Mouse (Mus musculus) embryonic facial prominence, embryonic 15.5 days (tissue): ENCODE results near the gene Bhlhe23. TPM values are rescaled to one million over a fixed set of nuclear protein-coding genes. Genes with fewer than 3 reads are reported as not detected.
A peak's percentile ranks its signal among the peaks of the same experiment; 100 is the strongest.

Experiments used
- ATAC-seq: fragments of 200-750 bp; cut with Nextera tagmentation; 2 replicates; pipeline ENCODE4 v1.8.0; 2017; ENCODE audit warnings: low read depth, moderate TSS enrichment; ENCODE audit not compliant: insufficient number of reproducible peaks, low FRiP score, low TSS enrichment
- H3K27ac ChIP-seq: fragments of 300-500 bp; sonication (generic); replicated peaks from 2 replicates; pipeline ENCODE4 v1.5.1; 2015; ENCODE audit warnings: mild to moderate bottlenecking, inconsistent platforms
- H3K27me3 ChIP-seq: fragments of 300-500 bp; sonication (generic); 2 replicates; pipeline ENCODE4 v1.6.1; 2015; ENCODE audit warnings: inconsistent platforms
- H3K36me3 ChIP-seq: fragments of 300-500 bp; sonication (generic); 2 replicates; pipeline ENCODE4 v1.6.1; 2015; ENCODE audit warnings: mild to moderate bottlenecking, inconsistent platforms
- H3K4me1 ChIP-seq: fragments of 300-500 bp; sonication (generic); 2 replicates; pipeline ENCODE4 v1.6.1; 2015; ENCODE audit warnings: inconsistent platforms
- H3K4me2 ChIP-seq: fragments of 300-500 bp; sonication (generic); replicated peaks from 2 replicates; pipeline ENCODE4 v1.6.1; 2015; ENCODE audit warnings: mild to moderate bottlenecking, inconsistent platforms
- H3K4me3 ChIP-seq: fragments of 300-500 bp; sonication (generic); replicated peaks from 2 replicates; pipeline ENCODE4 v1.5.1; 2015; ENCODE audit warnings: mild to moderate bottlenecking, inconsistent platforms
- H3K9ac ChIP-seq: fragments of 300-500 bp; sonication (generic); 2 replicates; pipeline ENCODE4 v1.6.1; 2015; ENCODE audit warnings: inconsistent platforms
- H3K9me3 ChIP-seq: fragments of 300-500 bp; sonication (generic); replicated peaks from 2 replicates; pipeline ENCODE4 v1.6.1; 2016; ENCODE audit warnings: inconsistent platforms
- WGBS: fragments of 180-500 bp; shearing (Covaris S2); methylation state at CpG from one replicate; pipeline ENCODE4 v1.1.7; 2015; 5-methylcytosine and 5-hydroxymethylcytosine counted together
- polyA plus RNA-seq: library from polyadenylated mRNA; unstranded; fragments of >200 nt; fragmentation: Nextera tagmentation; extraction: Ambion mirVana; gene quantifications from 2 replicates; pipeline ENCODE4 v1.2.1, GENCODE M21; 2015

The Bhlhe23 gene
- polyA plus RNA-seq, 1 experiment from 2014 or later, result not detected

GRCm38 (mm10) chr2:180775223-180775622 lies 1.5 kb downstream of the Bhlhe23 start:
- WGBS, result 4% methylated on average over 12 of the region's 12 CpGs
- ATAC-seq, result no peak
- Histone ChIP-seq H3K27me3 (peaks cover 93% of the 10 kb centered on the region), H3K36me3 (no peaks in the 10 kb centered on the region), H3K9me3 (no peaks in the 10 kb centered on the region), H3K4me2 (no peak overlapping the region), H3K4me3 (no peak overlapping the region), H3K9ac (no peak overlapping the region), H3K4me1 (peaks cover 14% of the 10 kb centered on the region), H3K27ac (no peak overlapping the region)

GRCm38 (mm10) chr2:180765713-180766112 lies 11.0 kb downstream of the Bhlhe23 start:
- Histone ChIP-seq H3K9me3 (no peaks in the 10 kb centered on the region), H3K36me3 (no peaks in the 10 kb centered on the region), H3K4me3 (no peak overlapping the region), H3K27ac (no peak overlapping the region), H3K4me2 (no peak overlapping the region), H3K9ac (no peak overlapping the region), H3K4me1 (no peaks in the 10 kb centered on the region), H3K27me3 (peaks cover 11% of the 10 kb centered on the region; the same call in 1 of the 2 replicates)
- no peak for ATAC-seq
- WGBS, result 55% methylated on average over 7 of the region's 7 CpGs

GRCm38 (mm10) chr2:180764986-180765385 lies 11.7 kb downstream of the Bhlhe23 start:
- 0 out of 2 replicates have a peak, but pooled peaks cover 4% of the 10 kb centered on the region for H3K27me3 ChIP-seq
- H3K36me3 ChIP-seq, result no peaks in the 10 kb centered on the region
- no peak overlapping the region for H3K4me2 ChIP-seq
- no peak overlapping the region for H3K4me3 ChIP-seq
- no peak for ATAC-seq
- no peak overlapping the region for H3K9ac ChIP-seq
- WGBS, result 66% methylated on average over 11 of the region's 11 CpGs
- no peak overlapping the region for H3K27ac ChIP-seq
- H3K4me1 ChIP-seq, result no peaks in the 10 kb centered on the region
- H3K9me3 ChIP-seq, result no peaks in the 10 kb centered on the region

- H3K27me3 ChIP-seq, result peaks cover 11% of the 10 kb centered on the region; the same call in 1 of the 2 replicates
- WGBS, result 44% methylated on average over 15 of the region's 15 CpGs
- H3K9me3 ChIP-seq, result no peaks in the 10 kb centered on the region
- H3K9ac ChIP-seq, result no peak overlapping the region
- no peak overlapping the region for H3K4me2 ChIP-seq
- H3K27ac ChIP-seq, result no peak overlapping the region
- no peaks in the 10 kb centered on the region for H3K4me1 ChIP-seq
- no peak overlapping the region for H3K4me3 ChIP-seq
- ATAC-seq, result no peak
- no peaks in the 10 kb centered on the region for H3K36me3 ChIP-seq
Measured at GRCm38 (mm10) chr2:180758513-180759263, 18.0 kb downstream of the Bhlhe23 start.

GRCm38 (mm10) chr2:180756786-180757185 lies 19.9 kb downstream of the Bhlhe23 start:
- H3K36me3 ChIP-seq, result no peaks in the 10 kb centered on the region
- H3K4me1 ChIP-seq, result no peaks in the 10 kb centered on the region
- H3K27ac ChIP-seq, result no peak overlapping the region
- no peak overlapping the region for H3K4me2 ChIP-seq
- ATAC-seq, result no peak
- H3K9ac ChIP-seq, result no peak overlapping the region
- no peak overlapping the region for H3K4me3 ChIP-seq
- no peaks in the 10 kb centered on the region for H3K9me3 ChIP-seq
- H3K27me3 ChIP-seq, result peaks cover 18% of the 10 kb centered on the region; the same call in 1 of the 2 replicates
- 19% methylated on average over 2 of the region's 2 CpGs for whole genome bisulfite sequencing

- no peak overlapping the region for H3K9ac ChIP-seq
- 2% methylated on average over 8 of the region's 8 CpGs for WGBS
- no peaks in the 10 kb centered on the region for H3K9me3 ChIP-seq
- H3K4me1 ChIP-seq, result no peaks in the 10 kb centered on the region
- H3K36me3 ChIP-seq, result no peaks in the 10 kb centered on the region
- no peak for ATAC-seq
- H3K27ac ChIP-seq, result no peak overlapping the region
- H3K4me3 ChIP-seq, result no peak overlapping the region
- no peak overlapping the region for H3K4me2 ChIP-seq
- H3K27me3 ChIP-seq, result peaks cover 18% of the 10 kb centered on the region; the same call in 1 of the 2 replicates
Measured at GRCm38 (mm10) chr2:180755896-180756295, 20.8 kb downstream of the Bhlhe23 start.

GRCm38 (mm10) chr2:180754976-180755688 lies 21.6 kb downstream of the Bhlhe23 start:
- H3K27ac ChIP-seq, result no peak overlapping the region
- no peak for ATAC-seq
- no peaks in the 10 kb centered on the region for H3K4me1 ChIP-seq
- 63% methylated on average over 5 of the region's 5 CpGs for WGBS
- H3K4me2 ChIP-seq, result no peak overlapping the region
- no peaks in the 10 kb centered on the region for H3K36me3 ChIP-seq
- no peak overlapping the region for H3K4me3 ChIP-seq
- H3K9me3 ChIP-seq, result no peaks in the 10 kb centered on the region
- H3K9ac ChIP-seq, result no peak overlapping the region
- H3K27me3 ChIP-seq, result peaks cover 18% of the 10 kb centered on the region; the same call in 1 of the 2 replicates

- Histone ChIP-seq H3K4me1 (no peaks in the 10 kb centered on the region), H3K27me3 (peaks cover 12% of the 10 kb centered on the region), H3K36me3 (no peaks in the 10 kb centered on the region), H3K9me3 (no peaks in the 10 kb centered on the region), H3K4me3 (no peak overlapping the region), H3K4me2 (no peak overlapping the region), H3K27ac (no peak overlapping the region), H3K9ac (no peak overlapping the region)
- WGBS, result 25% methylated on average over 5 of the region's 5 CpGs
- no peak for ATAC-seq
Measured at GRCm38 (mm10) chr2:180748904-180749303, 27.8 kb downstream of the Bhlhe23 start.

- H3K9me3 ChIP-seq, result no peaks in the 10 kb centered on the region
- H3K27me3 ChIP-seq, result peaks cover 5% of the 10 kb centered on the region
- no peak overlapping the region for H3K27ac ChIP-seq
- H3K4me3 ChIP-seq, result no peak overlapping the region
- H3K36me3 ChIP-seq, result no peaks in the 10 kb centered on the region
- H3K4me2 ChIP-seq, result no peak overlapping the region
- WGBS, result 14% methylated on average over 5 of the region's 5 CpGs
- H3K9ac ChIP-seq, result no peak overlapping the region
- ATAC-seq, result no peak
- H3K4me1 ChIP-seq, result no peaks in the 10 kb centered on the region
Measured at GRCm38 (mm10) chr2:180746569-180747192, 30.0 kb downstream of the Bhlhe23 start.

GRCm38 (mm10) chr2:180745248-180745927 lies 31.3 kb downstream of the Bhlhe23 start:
- ATAC-seq, result peak; percentile 48; the same call in 1 of the 2 replicates
- Histone ChIP-seq H3K27ac (no peak overlapping the region), H3K4me2 (no peak overlapping the region), H3K4me3 (no peak overlapping the region), H3K27me3 (peaks cover 5% of the 10 kb centered on the region), H3K9ac (no peak overlapping the region), H3K9me3 (no peaks in the 10 kb centered on the region), H3K36me3 (no peaks in the 10 kb centered on the region), H3K4me1 (no peaks in the 10 kb centered on the region)
- WGBS, result 33% methylated on average over 17 of the region's 17 CpGs

- no peak overlapping the region for H3K9ac ChIP-seq
- no peaks in the 10 kb centered on the region for H3K27me3 ChIP-seq
- ATAC-seq, result no peak
- 81% methylated on average over 2 of the region's 2 CpGs for WGBS
- H3K4me2 ChIP-seq, result no peak overlapping the region
- H3K36me3 ChIP-seq, result no peaks in the 10 kb centered on the region
- H3K9me3 ChIP-seq, result no peaks in the 10 kb centered on the region
- H3K27ac ChIP-seq, result no peak overlapping the region
- no peak overlapping the region for H3K4me3 ChIP-seq
- H3K4me1 ChIP-seq, result no peaks in the 10 kb centered on the region
Measured at GRCm38 (mm10) chr2:180743321-180743720, 33.4 kb downstream of the Bhlhe23 start.
